Mouse (Mus musculus): ENCODE measurements around the gene Zbtb22.

Gene Zbtb22

DNA sequence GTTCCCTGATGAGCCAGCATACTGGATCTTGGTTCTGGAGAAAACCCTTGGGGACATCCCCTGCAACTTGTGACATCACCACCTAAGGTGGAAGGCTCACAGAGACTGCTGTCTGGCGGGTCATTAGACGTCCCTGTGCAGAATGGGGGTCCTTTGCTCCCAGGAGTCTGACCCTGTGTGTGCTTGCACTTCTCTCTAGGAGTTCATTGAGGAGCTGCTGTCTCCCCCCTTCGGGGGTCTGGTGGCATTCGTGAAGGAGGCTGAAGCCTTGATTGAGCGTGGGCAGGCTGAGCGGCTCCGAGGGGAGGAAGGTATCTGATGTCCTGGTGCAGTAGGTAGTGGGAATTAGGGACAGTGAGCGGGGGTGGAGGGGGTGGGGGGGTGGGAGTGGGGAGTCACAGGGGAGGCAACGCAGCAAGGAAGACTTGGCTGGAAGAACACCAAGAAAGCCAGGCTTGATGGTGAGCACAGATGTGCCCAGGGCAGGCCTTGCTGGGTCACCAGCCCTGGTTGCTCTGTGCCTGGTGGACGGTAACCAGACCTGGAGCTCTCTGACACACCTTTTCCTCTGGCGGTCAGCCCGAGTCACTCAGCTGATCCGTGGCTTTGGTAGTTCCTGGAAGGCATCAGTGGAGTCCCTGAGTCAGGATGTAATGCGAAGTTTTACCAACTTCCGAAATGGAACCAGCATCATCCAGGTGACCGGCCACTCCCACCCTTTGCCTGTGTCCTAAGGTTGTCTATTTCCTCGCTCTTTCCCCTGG, 49.6 kb downstream of the Zbtb22 start:
- DNase-seq (ENCODE audit: low read depth, low spot score), result no peak

GRCm38 (mm10) chr17:33965846-33966550, 50.3 kb downstream of the Zbtb22 start:
- no peak for DNase-seq (ENCODE audit: low read depth, low spot score)

- DNase-seq (ENCODE audit: low read depth, low spot score), result peak; percentile 76
Observed at GRCm38 (mm10) chr17:33968489-33968888, 52.8 kb downstream of the Zbtb22 start.

Measured in mesoderm, embryonic 11.5 days (tissue).